Mouse (Mus musculus) layer of hippocampus, postnatal 25 days (tissue): ENCODE measurements around the gene Mt1. TPM values are rescaled to one million over a fixed set of nuclear protein-coding genes. Genes with fewer than 3 reads are reported as not detected.

Source experiments
- DNase-seq, 2 experiments: peaks; one replicate each; pipeline ENCODE4 v3.0.0; 2022; ENCODE audit warnings: mixed read lengths in 2 of 2, low spot score in 1 of 2; ENCODE audit errors: extremely low spot score in 1 of 2
- total RNA-seq, 2 experiments: library from RNA; stranded (reverse); gene quantifications; 2 replicates each; pipeline ENCODE4 v1.2.3; 2021

Gene Mt1
- total RNA-seq, 2 experiments from 2014 or later = 584 to 804 TPM

DNA sequence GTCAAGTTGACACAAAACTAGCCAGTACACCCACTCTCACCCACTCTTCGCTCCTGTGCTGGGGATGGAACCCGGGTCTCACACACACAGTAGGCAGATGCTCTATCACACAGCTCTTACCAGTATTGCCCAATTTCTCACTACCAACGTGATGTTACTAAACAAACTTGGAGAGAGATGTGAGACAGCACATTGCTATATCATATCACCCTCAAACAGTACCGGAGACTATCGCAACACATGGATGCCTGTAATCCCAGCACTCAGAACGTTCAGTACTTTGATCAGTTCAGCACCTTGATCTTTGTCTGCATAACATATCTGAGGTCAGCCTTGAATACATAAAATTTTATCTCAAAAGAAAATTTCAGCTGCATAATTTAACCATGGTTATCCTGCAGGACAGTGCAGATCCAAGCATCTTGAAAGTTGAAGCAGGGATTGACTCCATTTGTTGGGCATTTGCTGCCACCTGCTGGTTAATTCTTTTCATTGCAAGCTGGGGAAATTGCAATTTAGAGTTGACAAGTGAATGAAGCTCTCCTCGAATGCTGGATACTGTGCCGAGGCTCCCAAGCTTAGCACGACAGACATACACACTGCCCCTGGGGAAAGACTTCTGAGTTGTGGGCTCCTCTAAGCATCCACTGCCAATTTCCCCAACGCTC is 20.5 kb downstream of the Mt1 start:
- peak in 1 of 2 experiments; percentile 72 for DNase-seq

DNA sequence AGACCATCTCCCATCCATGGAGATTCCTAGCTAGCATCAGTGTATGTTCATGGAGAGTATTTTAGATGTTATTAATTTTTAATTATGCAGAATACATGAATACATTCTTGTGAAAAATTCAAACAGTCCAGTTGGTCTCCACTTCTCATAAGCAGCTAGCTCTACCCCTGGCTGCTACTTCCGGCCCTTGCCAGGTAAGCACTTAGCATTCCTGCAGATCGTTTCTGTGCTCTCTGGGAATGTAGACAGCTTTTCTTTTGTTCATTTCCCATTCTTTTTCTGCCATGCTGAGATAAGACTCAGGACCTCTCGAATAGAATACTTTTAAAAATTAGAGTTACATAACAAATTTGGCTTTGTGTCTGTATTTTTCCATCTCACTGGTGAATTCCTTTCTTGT is 25.2 kb downstream of the Mt1 start:
- no peak for DNase-seq

DNA sequence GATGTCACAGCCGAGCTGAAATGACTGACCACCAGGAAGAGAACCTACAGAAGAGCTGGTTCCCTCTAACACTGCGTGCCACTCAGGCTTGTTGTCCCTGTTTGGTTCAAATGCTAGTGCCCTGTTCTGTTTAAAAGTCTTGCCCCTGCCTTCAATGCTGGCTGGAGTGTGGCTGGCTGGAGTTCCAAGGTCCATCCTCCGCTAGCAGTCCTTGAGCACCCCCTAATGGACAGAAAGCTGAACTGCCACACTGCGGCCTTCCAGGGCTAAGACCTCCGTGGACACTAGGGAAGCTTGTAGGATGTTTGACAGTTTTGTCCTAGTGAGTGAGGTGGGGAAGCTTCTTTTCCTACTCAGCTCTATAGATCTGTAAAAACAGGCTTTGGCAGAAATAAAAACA is 26.9 kb downstream of the Mt1 start:
- DNase-seq = peak; percentile 39 to 73

DNA sequence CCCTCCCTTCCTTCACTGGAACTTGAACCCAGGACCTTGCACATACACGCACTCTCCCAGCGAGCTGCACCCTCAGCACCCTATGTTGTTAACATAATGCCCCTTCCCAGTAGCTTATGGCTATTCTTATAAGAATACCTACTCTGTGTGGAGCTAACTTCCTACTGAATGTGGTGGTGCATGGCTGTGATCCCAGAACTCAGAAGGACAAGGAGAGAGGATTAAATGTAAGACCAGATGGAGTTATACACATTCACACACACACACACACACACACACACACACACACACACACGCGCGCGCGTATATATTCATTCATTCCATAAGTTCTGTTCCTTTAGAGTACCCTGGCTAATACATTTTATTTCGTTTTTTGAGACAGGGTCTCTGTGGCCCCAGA is 27.4 kb downstream of the Mt1 start:
- no peak for DNase-seq

DNA sequence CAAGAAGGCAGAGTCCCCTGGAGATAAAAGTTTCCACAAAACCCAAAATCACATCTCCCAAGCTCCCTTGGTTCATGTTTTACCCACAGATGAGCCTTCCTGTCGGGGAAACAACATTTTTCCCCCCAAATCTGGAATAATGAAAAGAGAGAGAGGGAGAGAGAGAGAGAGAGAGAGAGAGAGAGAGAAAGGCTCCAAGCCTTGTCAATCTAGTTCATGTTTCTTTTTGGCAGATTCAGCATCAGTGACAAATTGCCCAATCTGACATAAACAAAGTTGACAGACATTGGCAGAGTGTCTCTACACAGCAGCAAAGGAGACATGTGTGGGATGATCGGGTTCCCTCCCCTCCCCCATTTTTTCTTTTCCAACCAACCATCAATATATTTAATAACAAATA is 28.6 kb downstream of the Mt1 start:
- no peak for DNase-seq

DNA sequence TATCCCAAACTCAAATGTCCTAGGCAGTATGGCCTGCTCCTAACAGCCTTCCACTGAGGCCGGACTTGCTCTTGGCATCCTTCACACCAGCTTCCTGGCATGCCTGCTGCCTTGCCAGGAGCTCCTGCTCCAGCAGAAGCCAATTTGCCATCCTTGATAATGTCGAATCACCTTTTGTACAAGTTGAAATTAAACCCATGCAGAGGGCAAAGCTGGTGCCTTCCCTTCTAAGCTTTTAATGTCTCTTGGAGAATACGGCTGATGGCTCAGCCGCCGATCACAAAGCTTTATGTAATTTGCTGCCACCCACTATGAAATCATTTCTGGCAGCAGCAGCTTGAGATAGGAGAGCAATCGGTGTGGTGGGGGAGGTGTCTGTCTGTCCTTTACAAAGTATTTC is 30.8 kb downstream of the Mt1 start:
- DNase-seq = no peak

DNA sequence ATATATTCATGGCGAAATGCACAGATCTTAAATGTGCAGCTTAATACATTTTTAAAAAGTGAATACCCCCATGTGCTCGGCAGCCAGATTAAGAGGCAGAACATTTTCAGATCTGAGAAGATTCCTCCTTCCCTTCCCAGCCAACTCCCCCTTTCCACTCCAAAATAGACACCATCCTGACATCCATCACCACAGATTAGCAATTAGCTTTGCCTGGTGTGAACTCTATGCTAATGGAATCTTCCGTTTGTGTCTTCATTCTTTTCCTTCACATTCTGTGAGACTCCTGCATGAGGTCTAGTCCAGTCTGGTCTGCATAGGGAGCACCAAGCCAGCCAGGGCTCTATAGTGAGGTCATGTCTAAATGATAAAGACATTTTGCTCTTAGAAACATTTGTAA is 31.3 kb downstream of the Mt1 start:
- no peak for DNase-seq

DNA sequence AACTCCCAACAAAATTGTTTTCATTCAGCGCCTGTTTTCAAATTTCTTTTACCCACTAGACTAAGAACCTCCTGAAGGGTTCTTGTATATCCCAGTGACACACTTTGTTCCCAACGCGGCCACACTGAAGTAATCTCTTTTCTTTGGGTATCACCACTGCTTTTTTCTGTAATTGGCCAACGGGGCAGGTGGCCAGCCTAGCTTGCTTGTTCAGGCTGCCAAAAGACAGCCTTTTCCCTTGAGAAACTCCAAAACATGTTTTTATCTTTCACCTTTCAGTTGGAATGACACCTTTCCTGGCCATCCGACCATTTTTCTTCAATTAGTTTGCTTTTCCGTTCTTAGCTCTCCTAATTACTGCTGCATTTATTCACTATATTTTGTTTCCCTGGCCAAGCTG is 34.9 kb downstream of the Mt1 start:
- no peak for DNase-seq

DNA sequence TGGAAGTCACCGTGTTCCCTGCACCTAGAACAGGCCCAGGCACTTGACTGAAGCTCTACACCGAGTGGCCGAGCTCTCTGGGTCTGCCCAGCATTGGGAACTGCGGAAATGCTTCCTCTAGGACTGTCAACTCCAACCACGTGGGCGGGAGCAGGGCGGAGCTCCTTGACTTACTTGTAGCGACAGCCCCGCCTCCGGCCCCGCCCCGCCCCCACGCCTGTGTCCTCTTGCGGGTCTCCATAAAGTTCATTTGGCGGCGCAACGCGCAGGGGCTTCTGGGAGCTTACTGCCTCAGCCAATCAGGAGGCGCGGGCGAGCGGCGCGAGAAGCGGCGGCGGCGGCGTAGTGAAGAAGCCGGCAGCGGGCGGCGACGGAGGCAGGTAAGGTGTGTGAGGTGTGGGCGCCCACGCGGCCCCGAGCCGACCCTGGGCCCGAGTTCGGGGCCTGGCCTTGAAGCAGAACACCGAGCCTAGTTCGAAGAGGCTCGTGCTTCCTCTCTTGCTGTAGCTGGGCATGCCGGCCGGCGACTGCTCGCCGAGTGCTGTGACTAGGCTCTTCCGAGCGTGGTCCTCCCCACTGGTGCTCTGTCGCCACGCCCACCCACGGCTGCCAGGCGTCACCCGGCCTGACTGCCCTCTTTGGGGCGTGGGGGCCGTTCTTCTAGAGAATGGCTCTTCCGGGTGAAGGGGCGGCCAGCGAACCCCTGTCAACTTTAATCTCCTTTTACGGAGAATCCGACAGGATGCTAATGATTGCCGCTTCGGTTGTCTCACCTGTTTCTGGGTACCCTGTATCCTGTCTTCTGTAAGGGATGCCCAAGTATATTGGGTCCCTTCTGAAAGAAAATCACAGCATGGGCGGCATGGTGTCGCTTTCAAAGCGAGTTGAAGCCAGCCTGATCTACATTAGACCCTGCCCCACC is 35.6 kb downstream of the Mt1 start, which contains the start of gene Nup93:
Nup93 (plus strand) TSS at position 313 of the 922 bp plus-strand sequence.
- DNase-seq = peak; percentile 92 to 93

DNA sequence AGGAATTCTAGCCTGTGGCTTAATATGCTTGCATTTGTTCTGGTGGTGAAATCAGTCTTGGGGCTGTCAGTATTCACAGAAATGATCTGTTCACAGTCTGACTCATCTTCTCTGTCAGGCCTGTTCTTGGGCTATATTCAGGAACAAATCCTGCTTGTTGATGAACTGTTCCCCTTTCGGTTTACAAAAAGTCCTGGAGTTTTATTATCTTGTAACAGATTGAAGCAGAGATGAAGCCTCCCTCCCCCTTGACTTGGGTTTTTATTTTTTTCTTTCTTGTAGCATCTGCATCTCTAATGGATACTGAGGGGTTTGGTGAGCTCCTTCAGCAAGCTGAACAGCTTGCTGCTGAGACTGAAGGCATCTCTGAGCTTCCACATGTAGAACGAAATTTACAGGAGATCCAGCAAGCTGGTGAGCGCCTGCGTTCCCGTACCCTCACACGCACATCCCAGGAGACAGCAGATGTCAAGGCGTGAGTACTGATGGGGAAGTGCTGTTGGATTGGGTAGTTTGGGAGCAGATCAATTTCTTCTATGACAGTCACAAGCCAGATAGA is 48.6 kb downstream of the Mt1 start:
- no peak for DNase-seq

Other genes starting within 250 kb of the Mt1 start
- 100 to 1,000 TPM; 125 to 132 TPM for gene Amfr, start 166.2 kb upstream of the Mt1 start, total RNA-seq
- gene Nudt21, start 142.1 kb upstream of the Mt1 start, total RNA-seq = 10 to 100 TPM; 49.9 to 58.5 TPM
- gene Ogfod1, start 141.9 kb upstream of the Mt1 start, total RNA-seq = 10 to 100 TPM; 86.5 to 98.2 TPM
- gene Bbs2, start 80.2 kb upstream of the Mt1 start, total RNA-seq = 10 to 100 TPM; 19.6 to 24.4 TPM
- not detected for gene Mt4, start 41.9 kb upstream of the Mt1 start, total RNA-seq
- 1,000 to 10,000 TPM; 1,168 to 1,277 TPM for gene Mt3, start 26.5 kb upstream of the Mt1 start, total RNA-seq
- 100 to 1,000 TPM; 381 to 701 TPM for gene Mt2, start 6.4 kb upstream of the Mt1 start, total RNA-seq
- 10 to 100 TPM; 42.5 to 60.5 TPM for gene Nup93, start 35.5 kb downstream of the Mt1 start, total RNA-seq
- gene Slc12a3, start 150.1 kb downstream of the Mt1 start, total RNA-seq = under 1 TPM; 0.25 to 0.59 TPM
- 10 to 100 TPM; 50.7 to 61.0 TPM for gene Herpud1, start 207.4 kb downstream of the Mt1 start, total RNA-seq